Mouse (Mus musculus): Measurements from ENCODE around the gene Slc6a5. TPM values are rescaled to one million over a fixed set of nuclear protein-coding genes. Genes with fewer than 3 reads are reported as not detected.

The Slc6a5 gene
- total RNA-seq, 2 experiments from 2014 or later: not detected

GRCm38 (mm10) chr7:49975441-49976121 is 65.6 kb downstream of the Slc6a5 start:
- no peak for ATAC-seq (ENCODE audit: poor library complexity, severe bottlenecking)

- ATAC-seq (ENCODE audit: poor library complexity, severe bottlenecking): no peak
Measured at GRCm38 (mm10) chr7:49981511-49982227, 71.7 kb downstream of the Slc6a5 start.

- ATAC-seq (ENCODE audit: poor library complexity, severe bottlenecking): no peak
Measured at GRCm38 (mm10) chr7:49984698-49985097, 74.8 kb downstream of the Slc6a5 start.

- ATAC-seq (ENCODE audit: poor library complexity, severe bottlenecking): no peak
Measured at GRCm38 (mm10) chr7:49985947-49986346, 76.0 kb downstream of the Slc6a5 start.

GRCm38 (mm10) chr7:49999321-49999720 is 89.4 kb downstream of the Slc6a5 start:
- no peak for ATAC-seq (ENCODE audit: poor library complexity, severe bottlenecking)

- ATAC-seq (ENCODE audit: poor library complexity, severe bottlenecking): no peak
Measured at GRCm38 (mm10) chr7:50005268-50005667, 95.3 kb downstream of the Slc6a5 start.

Other genes with a start within 250 kb of the Slc6a5 start
- 27.5 and 28.2 TPM in 2 replicates for gene Htatip2, start 151.0 kb upstream of the Slc6a5 start, total RNA-seq (2015)
- 24.7 and 33.0 TPM in 2 replicates for gene Htatip2, start 151.0 kb upstream of the Slc6a5 start, total RNA-seq (2017)
- 39.2 and 41.2 TPM in 2 replicates for gene Prmt3, start 131.8 kb upstream of the Slc6a5 start, total RNA-seq (2015)
- 30.2 and 33.9 TPM in 2 replicates for gene Prmt3, start 131.8 kb upstream of the Slc6a5 start, total RNA-seq (2017)
- not detected in 2 replicates for gene Nell1, start 64.7 kb downstream of the Slc6a5 start, total RNA-seq (2015)
- gene Nell1, start 64.7 kb downstream of the Slc6a5 start, total RNA-seq (2017): not detected in 2 replicates

Data from megakaryocyte, adult 5-6 weeks (primary cell).